Comparison of ENCODE assay signal across 24 mouse cellular contexts in genomic region chr15:8189563-8189962, GRCm38 (mm10). TPM values are rescaled to one million over a fixed set of nuclear protein-coding genes. Genes with fewer than 3 reads are reported as not detected.
DNase-seq lines count a peak whose midpoint lies in the region.
"Had no signal": no experiment of that assay in that cellular context is flagged by ENCODE, and none has a peak within 500 bp of the region (broad histone marks: within the 10 kb centered on the region; RNA-seq: fewer than 3 reads in every experiment).

No protein-coding gene starts in this region.

- peak; percentile 6 for DNase-seq in adrenal gland, adult 2 months
- no peak for DNase-seq in adrenal gland, adult 18-20 months (ENCODE audit: low spot score in 2 of 2)
- DNase-seq in 416B (ENCODE audit: low read depth) (peak; percentile 36), NIH3T3 (ENCODE audit: low read depth) (peak; percentile 61)
- DNase-seq in Muller cell, postnatal 12 days (ENCODE audit: inconsistent ontology term) = no peak
- no peak for DNase-seq in layer of hippocampus, adult 11-12 months (ENCODE audit: low spot score)
- DNase-seq in heart, embryonic 10.5 days (ENCODE audit: low spot score) = no peak
- DNase-seq: adrenal gland, adult 8-10 months; adrenal gland, postnatal 14 days; adrenal gland, postnatal 36 days; cerebellum, adult 11-12 months; cerebellum, adult 8-10 months; cerebellum, adult 9-11 months; cerebellum, postnatal 14 days; cerebellum, postnatal 36 days; embryo, embryonic 11 days had no signal

- WGBS in heart, embryonic 10.5 days = 87% methylated on average over 3 of the region's 3 CpGs

- H3K9me3 ChIP-seq in heart, embryonic 10.5 days = no peaks in the 10 kb centered on the region
- H3K9me3 ChIP-seq: embryonic facial prominence, embryonic 13.5 days; embryonic facial prominence, embryonic 15.5 days; forebrain, embryonic 10.5 days; forebrain, embryonic 12.5 days; G1E had no signal

- H3K4me1 ChIP-seq in heart, embryonic 10.5 days = no peaks in the 10 kb centered on the region
- H3K4me1 ChIP-seq: embryonic facial prominence, embryonic 13.5 days; embryonic facial prominence, embryonic 15.5 days; forebrain, embryonic 10.5 days; forebrain, embryonic 12.5 days had no signal

- no peak overlapping the region for H3K4me3 ChIP-seq in heart, embryonic 10.5 days
- H3K4me3 ChIP-seq: embryonic facial prominence, embryonic 13.5 days; embryonic facial prominence, embryonic 15.5 days; erythroblast, embryonic 14.5 days; forebrain, embryonic 10.5 days; forebrain, embryonic 12.5 days had no signal

- H3K27ac ChIP-seq in heart, embryonic 10.5 days = no peak overlapping the region
- H3K27ac ChIP-seq: embryonic facial prominence, embryonic 13.5 days; embryonic facial prominence, embryonic 15.5 days; forebrain, embryonic 10.5 days; forebrain, embryonic 12.5 days had no signal

- H3K36me3 ChIP-seq in heart, embryonic 10.5 days = peaks cover 57% of the 10 kb centered on the region

- H3K27me3 ChIP-seq in heart, embryonic 10.5 days (ENCODE audit: insufficient read depth, poor library complexity, severe bottlenecking) = no peaks in the 10 kb centered on the region
- H3K27me3 ChIP-seq: CH12.LX; embryonic facial prominence, embryonic 13.5 days; embryonic facial prominence, embryonic 15.5 days; forebrain, embryonic 12.5 days; Patski had no signal

RNA-seq across cellular contexts. Expression of gene Cplane1, which starts 20.7 kb away (rescaled TPM):
- 1 to 10 TPM; 8.7 to 8.9 TPM for total RNA-seq in adrenal gland, adult 2 months (2021)
- 2.0 and 2.1 TPM in 2 replicates for polyA plus RNA-seq in adrenal gland, adult 2 months (2012; rRNA removed)
- 1 to 10 TPM; 7.2 to 9.1 TPM for total RNA-seq in adrenal gland, adult 18-20 months (2021)
- polyA plus RNA-seq in heart, embryonic 10.5 days (2016; fragmentation: Nextera tagmentation; extraction: Ambion mirVana) = 6.0 and 6.9 TPM in 2 replicates

Comparison
In these comparisons a context has a peak if more than half of its experiments do, and no peak if none do; other contexts are left out.
1. DNase-seq: peak in adrenal gland, adult 2 months (single experiment), 416B (single experiment) and NIH3T3 (single experiment); none in adrenal gland, adult 18-20 months (0 of 2), Muller cell, postnatal 12 days (single experiment), layer of hippocampus, adult 11-12 months (single experiment) and heart, embryonic 10.5 days (single experiment).